Mouse (Mus musculus) MEL (cell line): ENCODE measurements around the gene Csf2. TPM values are rescaled to one million over a fixed set of nuclear protein-coding genes. Genes with fewer than 3 reads are reported as not detected.

ENCODE experiments used
- DNase-seq: peaks from one replicate; pipeline ENCODE4 v3.0.0; 2011; ENCODE audit warnings: low read depth, low spot score
- H3K27ac ChIP-seq: 2 replicates; pipeline ENCODE4 v1.5.1; 2012; ENCODE audit warnings: low read depth, mild to moderate bottlenecking, control low read depth, low read length, moderate library complexity; ENCODE audit not compliant: control insufficient read depth
- H3K27me3 ChIP-seq, 2 experiments: fragments of 150-350 bp in 1 of 2; sonication (generic) in 1 of 2; 2 replicates each; pipeline ENCODE4 v1.6.1; 2012; ENCODE audit warnings: low read length in 2 of 2, mild to moderate bottlenecking in 2 of 2, improper control_type of control experiment in 1 of 2, moderate library complexity in 1 of 2; ENCODE audit not compliant: insufficient read depth in 2 of 2, control insufficient read depth in 1 of 2
- H3K36me3 ChIP-seq, 2 experiments: 2 replicates each; pipeline ENCODE4 v1.6.1; 2012 to 2014; ENCODE audit warnings: low read length in 2 of 2, improper control_type of control experiment in 1 of 2, inconsistent platforms in 1 of 2, mild to moderate bottlenecking in 1 of 2; ENCODE audit not compliant: insufficient read depth in 2 of 2, control insufficient read depth in 1 of 2
- H3K4me1 ChIP-seq, 2 experiments: fragments of 150-350 bp in 1 of 2; sonication (generic) in 1 of 2; 2 replicates each; pipeline ENCODE4 v1.6.1; 2012; ENCODE audit warnings: low read length in 2 of 2, improper control_type of control experiment in 1 of 2, mild to moderate bottlenecking in 1 of 2; ENCODE audit not compliant: insufficient read depth in 2 of 2, control insufficient read depth in 1 of 2
- H3K4me3 ChIP-seq, 2 experiments: fragments of 150-350 bp in 1 of 2; sonication (generic) in 1 of 2; 2 replicates each; pipeline ENCODE4 v1.5.1; 2012; ENCODE audit warnings: low read depth in 2 of 2, low read length in 2 of 2, mild to moderate bottlenecking in 2 of 2, moderate library complexity in 2 of 2, control low read depth in 1 of 2, improper control_type of control experiment in 1 of 2; ENCODE audit not compliant: control insufficient read depth in 1 of 2, insufficient read depth in 1 of 2
- H3K79me2 ChIP-seq: 2 replicates; pipeline ENCODE4 v1.6.1; 2012; ENCODE audit warnings: mild to moderate bottlenecking, low read length, moderate library complexity; ENCODE audit not compliant: control insufficient read depth, poor library complexity, insufficient read depth
- H3K9ac ChIP-seq: 2 replicates; pipeline ENCODE4 v1.6.1; 2012; ENCODE audit warnings: low read depth, mild to moderate bottlenecking, control low read depth, low read length, moderate library complexity; ENCODE audit not compliant: control insufficient read depth, poor library complexity, severe bottlenecking
- H3K9me3 ChIP-seq: fragments of 150-350 bp; sonication (generic); replicated peaks from 2 replicates; pipeline ENCODE4 v1.6.1; 2012; ENCODE audit warnings: mild to moderate bottlenecking, low read length, improper control_type of control experiment, moderate library complexity; ENCODE audit not compliant: insufficient read depth
- CHD2 ChIP-seq: IDR thresholded peaks from 2 replicates; pipeline ENCODE4 v1.6.1; 2011; ENCODE audit warnings: low read length, improper control_type of control experiment
- CTCF ChIP-seq, 3 experiments: IDR thresholded peaks in 2 of 3; conservative IDR thresholded peaks in 1 of 3; 2 replicates each; pipeline ENCODE4 v1.5.1; 2011 to 2012; ENCODE audit warnings: low read length in 3 of 3, low read depth in 2 of 3, mild to moderate bottlenecking in 2 of 3, improper control_type of control experiment in 1 of 3, inconsistent platforms in 1 of 3, mixed read lengths in 1 of 3, moderate library complexity in 1 of 3; ENCODE audit not compliant: control insufficient read depth in 1 of 3, insufficient read depth in 1 of 3, poor library complexity in 1 of 3, severe bottlenecking in 1 of 3
- E2F4 ChIP-seq: IDR thresholded peaks from 2 replicates; pipeline ENCODE4 v1.6.1; 2011; ENCODE audit warnings: low read depth, low read length, improper control_type of control experiment, borderline replicate concordance
- ELF1 ChIP-seq: IDR thresholded peaks from 2 replicates; pipeline ENCODE4 v1.6.1; 2014; ENCODE audit warnings: low read depth, mild to moderate bottlenecking, inconsistent platforms, low read length, improper control_type of control experiment, moderate library complexity
- EP300 ChIP-seq, 2 experiments: IDR thresholded peaks; 2 replicates each; pipeline ENCODE4 v1.6.1; 2011; ENCODE audit warnings: improper control_type of control experiment in 2 of 2, low read length in 2 of 2, low read depth in 1 of 2, mild to moderate bottlenecking in 1 of 2
- ETS1 ChIP-seq: IDR thresholded peaks from 2 replicates; pipeline ENCODE4 v1.6.1; 2012; ENCODE audit warnings: low read depth, mild to moderate bottlenecking, inconsistent platforms, low read length, improper control_type of control experiment, moderate library complexity
- GABPA ChIP-seq: IDR thresholded peaks from 2 replicates; pipeline ENCODE4 v1.6.1; 2012; ENCODE audit warnings: low read depth, mild to moderate bottlenecking, inconsistent platforms, low read length, improper control_type of control experiment, moderate library complexity
- GATA1 ChIP-seq: IDR thresholded peaks from 2 replicates; pipeline ENCODE4 v1.6.1; 2011; ENCODE audit warnings: low read depth, low read length, improper control_type of control experiment
- HCFC1 ChIP-seq: IDR thresholded peaks from 2 replicates; pipeline ENCODE4 v1.6.1; 2012; ENCODE audit warnings: low read depth, mild to moderate bottlenecking, inconsistent platforms, low read length, improper control_type of control experiment, moderate library complexity
- JUND ChIP-seq: IDR thresholded peaks from 2 replicates; pipeline ENCODE4 v1.6.1; 2011; ENCODE audit warnings: low read depth, mild to moderate bottlenecking, improper control_type of control experiment, low read length
- KAT2A ChIP-seq: conservative IDR thresholded peaks from 2 replicates; pipeline ENCODE4 v1.6.1; 2012; ENCODE audit warnings: low read depth, low read length, improper control_type of control experiment, inconsistent platforms
- MAFK ChIP-seq: IDR thresholded peaks from 2 replicates; pipeline ENCODE4 v1.6.1; 2011; ENCODE audit warnings: low read depth, mild to moderate bottlenecking, low read length, improper control_type of control experiment, borderline replicate concordance
- MAX ChIP-seq: IDR thresholded peaks from 2 replicates; pipeline ENCODE4 v1.6.1; 2011; ENCODE audit warnings: low read length, improper control_type of control experiment
- MEF2A ChIP-seq: IDR thresholded peaks from 2 replicates; pipeline ENCODE4 v1.6.1; 2014; ENCODE audit warnings: low read depth, mild to moderate bottlenecking, inconsistent platforms, low read length, improper control_type of control experiment; ENCODE audit not compliant: poor library complexity, insufficient replicate concordance, severe bottlenecking; ENCODE audit errors: extremely low read depth
- MXI1 ChIP-seq: IDR thresholded peaks from 2 replicates; pipeline ENCODE4 v1.6.1; 2011; ENCODE audit warnings: mild to moderate bottlenecking, low read depth, low read length, improper control_type of control experiment
- MYB ChIP-seq: IDR thresholded peaks from 2 replicates; pipeline ENCODE4 v1.6.1; 2011; ENCODE audit warnings: mild to moderate bottlenecking, low read depth, low read length, improper control_type of control experiment
- MYC ChIP-seq: IDR thresholded peaks from 2 replicates; pipeline ENCODE4 v1.6.1; 2011; ENCODE audit warnings: low read depth, mild to moderate bottlenecking, low read length, improper control_type of control experiment, moderate library complexity
- NELFE ChIP-seq: IDR thresholded peaks from 2 replicates; pipeline ENCODE4 v1.6.1; 2011; ENCODE audit warnings: low read depth, low read length, improper control_type of control experiment
- POLR2AphosphoS2 ChIP-seq: IDR thresholded peaks from 2 replicates; pipeline ENCODE4 v1.6.1; 2011; ENCODE audit warnings: low read length, improper control_type of control experiment
- RAD21 ChIP-seq: IDR thresholded peaks from 2 replicates; pipeline ENCODE4 v1.6.1; 2011; ENCODE audit warnings: mild to moderate bottlenecking, low read depth, low read length, improper control_type of control experiment
- RCOR1 ChIP-seq: IDR thresholded peaks from 2 replicates; pipeline ENCODE4 v1.6.1; 2012; ENCODE audit warnings: low read depth, mild to moderate bottlenecking, inconsistent platforms, low read length, improper control_type of control experiment
- SIN3A ChIP-seq: IDR thresholded peaks from 2 replicates; pipeline ENCODE4 v1.6.1; 2012; ENCODE audit warnings: low read length, improper control_type of control experiment, inconsistent platforms
- SMC3 ChIP-seq: IDR thresholded peaks from 2 replicates; pipeline ENCODE4 v1.6.1; 2011; ENCODE audit warnings: low read depth, low read length, improper control_type of control experiment
- TAL1 ChIP-seq: IDR thresholded peaks from 2 replicates; pipeline ENCODE4 v1.6.1; 2012; ENCODE audit warnings: mild to moderate bottlenecking, inconsistent platforms, low read length, moderate library complexity, mixed read lengths
- TBP ChIP-seq: IDR thresholded peaks from 2 replicates; pipeline ENCODE4 v1.8.0; 2011; ENCODE audit warnings: low read depth, low read length, improper control_type of control experiment
- TCF12 ChIP-seq: IDR thresholded peaks from 2 replicates; pipeline ENCODE4 v1.6.1; 2014; ENCODE audit warnings: low read depth, mild to moderate bottlenecking, inconsistent platforms, low read length, improper control_type of control experiment, moderate library complexity
- UBTF ChIP-seq: IDR thresholded peaks from 2 replicates; pipeline ENCODE4 v1.6.1; 2012; ENCODE audit warnings: low read depth, mild to moderate bottlenecking, inconsistent platforms, low read length, improper control_type of control experiment, moderate library complexity, borderline replicate concordance; ENCODE audit not compliant: insufficient read depth
- ZC3H11A ChIP-seq: IDR thresholded peaks from 2 replicates; pipeline ENCODE4 v1.6.1; 2012; ENCODE audit warnings: low read depth, mild to moderate bottlenecking, inconsistent platforms, low read length, improper control_type of control experiment
- ZMIZ1 ChIP-seq: IDR thresholded peaks from 2 replicates; pipeline ENCODE4 v1.6.1; 2012; ENCODE audit warnings: low read depth, mild to moderate bottlenecking, inconsistent platforms, low read length, improper control_type of control experiment, moderate library complexity
- polyA plus RNA-seq, 2 experiments: library from polyadenylated mRNA; stranded (reverse) in 1 of 2; unstranded in 1 of 2; fragments of >175 nt in 1 of 2; fragments of >200 nt in 1 of 2; gene quantifications; 2 replicates each; pipeline versions ENCODE4 v1.2.1 to v1.2.4; 2012; ENCODE audit warnings: low replicate concordance in 2 of 2, low read depth in 1 of 2; ENCODE audit not compliant: insufficient read length in 2 of 2, insufficient read depth in 1 of 2, missing spikeins in 1 of 2
- total RNA-seq: library from RNA; depleted of rRNA; stranded (reverse); fragments of 300-350 nt; gene quantifications from 2 replicates; pipeline ENCODE4 v1.2.3, GENCODE M21; 2012

Gene Csf2
- total and polyA plus RNA-seq, 3 experiments = 0.15 TPM; not detected in 2

- no peak overlapping the region for H3K9ac ChIP-seq
- no peak for DNase-seq
- no peak overlapping the region for H3K4me3 ChIP-seq
- peaks cover 21 to 42% of the 10 kb centered on the region in 2 experiments for H3K4me1 ChIP-seq
- H3K9me3 ChIP-seq = no peaks in the 10 kb centered on the region
- H3K27me3 ChIP-seq = no peaks in the 10 kb centered on the region
- H3K27ac ChIP-seq = no peak overlapping the region
- TF ChIP-seq KAT2A (no peak), ZMIZ1 (no peak), TBP (no peak), GABPA (no peak), MYB (no peak), RAD21 (no peak), E2F4 (no peak), ELF1 (no peak), MAX (no peak), MAFK (no peak), CTCF (IDR thresholded peaks at IDR 0.05 in 2 of 3, conservative IDR thresholded peaks at IDR 0.05 in 1 of 3; ENCODE audit: control insufficient read depth in 1 of 3, insufficient read depth in 1 of 3, low read depth in 2 of 3, low read length in 3 of 3, poor library complexity in 1 of 3, severe bottlenecking in 1 of 3) (no peak), MEF2A (no peak), CHD2 (no peak)
- TF ChIP-seq, all 39 proteins: peak for 0
- H3K79me2 ChIP-seq = no peaks in the 10 kb centered on the region
- H3K36me3 ChIP-seq = peaks cover 0 to 30% of the 10 kb centered on the region in 2 experiments; a peak in 2 of 4 replicates
These were observed 44.7 kb upstream of the Csf2 start for GRCm38 (mm10) chr11:54293980-54294807.

DNA sequence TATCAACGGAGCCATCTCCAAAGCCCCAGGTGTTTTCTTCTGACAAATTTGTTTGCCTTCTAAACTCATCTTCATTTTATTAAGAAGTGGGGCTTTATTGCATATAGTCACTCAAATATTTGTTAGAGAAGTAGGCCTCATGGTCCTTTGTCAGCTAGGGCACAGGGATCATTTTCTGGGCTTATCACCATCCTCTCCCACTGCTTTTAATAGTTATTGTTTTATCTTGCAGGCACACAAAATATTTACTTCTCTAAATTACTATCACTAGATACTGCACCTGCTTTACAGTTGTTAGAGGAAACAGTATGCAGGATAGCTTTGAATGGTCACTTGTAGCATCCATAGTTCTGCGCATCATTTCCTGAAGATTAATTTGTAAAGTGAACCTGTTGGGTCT, 42.7 kb upstream of the Csf2 start:
- Histone ChIP-seq H3K79me2 (no peaks in the 10 kb centered on the region), H3K27me3 (no peaks in the 10 kb centered on the region), H3K9me3 (no peaks in the 10 kb centered on the region), H3K4me3 (no peak overlapping the region), H3K4me1 (peaks cover 21 to 42% of the 10 kb centered on the region in 2 experiments), H3K9ac (no peak overlapping the region), H3K36me3 (peaks cover 0 to 27% of the 10 kb centered on the region in 2 experiments; a peak in 2 of 4 replicates), H3K27ac (peak overlapping the region; percentile 82)
- peak; percentile 84 for DNase-seq
- TF ChIP-seq EP300 (IDR thresholded peaks at IDR 0.05; ENCODE audit: low read depth in 1 of 2, low read length in 2 of 2) (peak; percentile 99 to 100), TAL1 (peak; percentile 85), MAFK (peak; percentile 82), CTCF (IDR thresholded peaks at IDR 0.05 in 2 of 3, conservative IDR thresholded peaks at IDR 0.05 in 1 of 3; ENCODE audit: control insufficient read depth in 1 of 3, insufficient read depth in 1 of 3, low read depth in 2 of 3, low read length in 3 of 3, poor library complexity in 1 of 3, severe bottlenecking in 1 of 3) (no peak), ETS1 (peak; percentile 94), POLR2AphosphoS2 (no peak), TBP (0 out of 2 replicates have a peak, but pooled peaks have one; percentile 20), SIN3A (peak; percentile 80), MEF2A (peak; percentile 86; the same call in 1 of the 2 replicates), MAX (peak; percentile 71), MYB (peak; percentile 91), JUND (no peak; the same call in 1 of the 2 replicates), MYC (peak; percentile 97), SMC3 (0 out of 2 replicates have a peak, but pooled peaks have one; percentile 9), ZC3H11A (no peak), HCFC1 (peak; percentile 56; the same call in 1 of the 2 replicates), GATA1 (peak; percentile 99), RCOR1 (peak; percentile 89), UBTF (no peak), NELFE (no peak), MXI1 (peak; percentile 69; the same call in 1 of the 2 replicates), TCF12 (peak; percentile 99)
